In genomic region chr2:90977291-90977690, GRCm38 (mm10) we compare ENCODE assay signal across 24 mouse cellular contexts. TPM values are rescaled to one million over a fixed set of nuclear protein-coding genes. Genes with fewer than 3 reads are reported as not detected.
A peak's percentile ranks its signal among the peaks of the same experiment; 100 is the strongest.
DNase-seq lines count a peak whose midpoint lies in the region; ATAC-seq and TF ChIP-seq lines count a peak whose summit lies in the region.
"Had no signal": no experiment of that assay in that cellular context is flagged by ENCODE, and none has a peak within 500 bp of the region (broad histone marks: within the 10 kb centered on the region; RNA-seq: fewer than 3 reads in every experiment).

No protein-coding gene starts in this region.

- H3K4me2 ChIP-seq in stomach, postnatal 0 days (replicated peaks; ENCODE audit: low read depth) = no peak overlapping the region
- H3K4me2 ChIP-seq in midbrain, embryonic 16.5 days (ENCODE audit: low read length) = no peak overlapping the region
- H3K4me2 ChIP-seq: embryonic facial prominence, embryonic 12.5 days; hindbrain, embryonic 14.5 days; intestine, embryonic 15.5 days; liver, embryonic 15.5 days; midbrain, embryonic 15.5 days; neural tube, embryonic 13.5 days had no signal

- intact Hi-C loops in left cerebral cortex, adult 2 months (cut with DNase I) = no loop called here
- intact Hi-C loops in left cerebral cortex, postnatal 36 days (cut with DNase I) = no loop called here

- H3K9me3 ChIP-seq in stomach, postnatal 0 days (ENCODE audit: control insufficient read depth, low read length) = no peaks in the 10 kb centered on the region
- no peaks in the 10 kb centered on the region for H3K9me3 ChIP-seq in midbrain, embryonic 16.5 days (replicated peaks; ENCODE audit: control insufficient read depth, low read length, poor library complexity, severe bottlenecking)
- no peaks in the 10 kb centered on the region for H3K9me3 ChIP-seq in limb, embryonic 10.5 days (replicated peaks)
- H3K9me3 ChIP-seq: embryonic facial prominence, embryonic 12.5 days; intestine, embryonic 15.5 days; liver, embryonic 15.5 days; midbrain, embryonic 15.5 days; neural tube, embryonic 13.5 days had no signal

- H3K9ac ChIP-seq in stomach, postnatal 0 days (ENCODE audit: low read length) = no peak overlapping the region
- H3K9ac ChIP-seq in midbrain, embryonic 16.5 days (ENCODE audit: low read depth, low read length) = no peak overlapping the region
- H3K9ac ChIP-seq: embryonic facial prominence, embryonic 12.5 days; forebrain, postnatal 0 days; hindbrain, embryonic 14.5 days; intestine, embryonic 15.5 days; liver, embryonic 15.5 days; midbrain, embryonic 15.5 days; neural tube, embryonic 13.5 days had no signal

- DNase-seq in left cerebral cortex, adult 2 months (ENCODE audit: extremely low spot score in 1 of 2, low spot score in 2 of 2) = no peak
- DNase-seq in left cerebral cortex, postnatal 36 days (ENCODE audit: low spot score in 2 of 2) = no peak
- peak; percentile 95 for DNase-seq in brain, adult 2 months (ENCODE audit: low read depth, low spot score)
- peak; percentile 78 for DNase-seq in cerebellum, adult 9-10 months
- no peak for DNase-seq in stomach, postnatal 0 days (ENCODE audit: low spot score)
- no peak for DNase-seq in lung, adult 18-20 months
- DNase-seq in limb, embryonic 10.5 days (ENCODE audit: low spot score) = no peak
- DNase-seq: adrenal gland, postnatal 36 days; forebrain, postnatal 0 days; heart, postnatal 36 days; kidney, adult 8-10 months; kidney, postnatal 10 days; liver; lung, postnatal 4 days; right cerebral cortex, postnatal 4 days; thymus, postnatal 36 days had no signal

- 0 out of 2 replicates have a peak overlapping the region, but pooled peaks have one; percentile 38 for H3K27ac ChIP-seq in left cerebral cortex, adult 2 months
- 0 out of 2 replicates have a peak overlapping the region, but pooled peaks have one; percentile 1 for H3K27ac ChIP-seq in stomach, postnatal 0 days (replicated peaks)
- H3K27ac ChIP-seq in midbrain, embryonic 16.5 days (ENCODE audit: low read length) = no peak overlapping the region
- no peak overlapping the region for H3K27ac ChIP-seq in limb, embryonic 10.5 days
- H3K27ac ChIP-seq: embryonic facial prominence, embryonic 12.5 days; hindbrain, embryonic 14.5 days; intestine, embryonic 15.5 days; liver, embryonic 15.5 days; midbrain, embryonic 15.5 days; neural tube, embryonic 13.5 days had no signal

- TF ChIP-seq EP300 in stomach, postnatal 0 days (optimal IDR thresholded peaks at IDR 0.05) = no peak

- ATAC-seq in stomach, postnatal 0 days (ENCODE audit: low FRiP score, low TSS enrichment) = no peak
- no peak for ATAC-seq in midbrain, embryonic 16.5 days
- ATAC-seq: forebrain, postnatal 0 days; intestine, embryonic 15.5 days; midbrain, embryonic 15.5 days had no signal

- H3K4me1 ChIP-seq in stomach, postnatal 0 days (replicated peaks; ENCODE audit: control insufficient read depth, insufficient read depth) = no peaks in the 10 kb centered on the region
- no peaks in the 10 kb centered on the region for H3K4me1 ChIP-seq in midbrain, embryonic 16.5 days (ENCODE audit: control insufficient read depth, insufficient read depth, low read length)
- no peaks in the 10 kb centered on the region for H3K4me1 ChIP-seq in limb, embryonic 10.5 days
- H3K4me1 ChIP-seq: embryonic facial prominence, embryonic 12.5 days; intestine, embryonic 15.5 days; midbrain, embryonic 15.5 days; neural tube, embryonic 13.5 days had no signal

- TF ChIP-seq CTCF in left cerebral cortex, adult 2 months (IDR thresholded peaks at IDR 0.05) = no peak
- no peak for TF ChIP-seq CTCF in stomach, postnatal 0 days (IDR thresholded peaks at IDR 0.05; ENCODE audit: low read depth)

- no peaks in the 10 kb centered on the region for H3K27me3 ChIP-seq in stomach, postnatal 0 days (ENCODE audit: control insufficient read depth, insufficient read depth, low read length)
- no peaks in the 10 kb centered on the region for H3K27me3 ChIP-seq in midbrain, embryonic 16.5 days (ENCODE audit: control insufficient read depth, insufficient read depth, low read depth, low read length)
- H3K27me3 ChIP-seq in limb, embryonic 10.5 days (ENCODE audit: low read depth, poor library complexity, severe bottlenecking) = no peaks in the 10 kb centered on the region
- H3K27me3 ChIP-seq: embryonic facial prominence, embryonic 12.5 days; intestine, embryonic 15.5 days; liver, embryonic 15.5 days; midbrain, embryonic 15.5 days; neural tube, embryonic 13.5 days had no signal

- H3K36me3 ChIP-seq in stomach, postnatal 0 days (ENCODE audit: control insufficient read depth, insufficient read depth, low read length) = no peaks in the 10 kb centered on the region; the same call in 1 of the 2 replicates
- H3K36me3 ChIP-seq in midbrain, embryonic 16.5 days (ENCODE audit: control insufficient read depth, insufficient read depth, low read length) = no peaks in the 10 kb centered on the region
- peaks cover 22% of the 10 kb centered on the region for H3K36me3 ChIP-seq in limb, embryonic 10.5 days
- H3K36me3 ChIP-seq: intestine, embryonic 15.5 days; midbrain, embryonic 15.5 days had no signal

- 72% methylated on average over 4 of the region's 4 CpGs for WGBS in stomach, postnatal 0 days
- 78% methylated on average over 4 of the region's 4 CpGs for WGBS in midbrain, embryonic 16.5 days
- WGBS in limb, embryonic 10.5 days = 87% methylated on average over 4 of the region's 4 CpGs

- H3K4me3 ChIP-seq in left cerebral cortex, adult 2 months = no peak overlapping the region
- H3K4me3 ChIP-seq in stomach, postnatal 0 days (ENCODE audit: low read depth, low read length) = no peak overlapping the region
- no peak overlapping the region for H3K4me3 ChIP-seq in midbrain, embryonic 16.5 days (ENCODE audit: low read depth, low read length)
- H3K4me3 ChIP-seq in limb, embryonic 10.5 days = no peak overlapping the region
- H3K4me3 ChIP-seq: embryonic facial prominence, embryonic 12.5 days; intestine, embryonic 15.5 days; liver, embryonic 15.5 days; midbrain, embryonic 15.5 days; myocyte; neural tube, embryonic 13.5 days had no signal

RNA-seq across cellular contexts. Expression of gene Celf1, which starts 37.1 kb away (rescaled TPM):
- 100 to 1,000 TPM; 146 to 149 TPM for total RNA-seq in left cerebral cortex, adult 2 months (2021)
- 100 to 1,000 TPM; 145 to 163 TPM for total RNA-seq in left cerebral cortex, postnatal 36 days (2021)
- 31.0 and 33.7 TPM in 2 replicates for polyA plus RNA-seq in stomach, postnatal 0 days (2015; fragmentation: Nextera tagmentation; extraction: Ambion mirVana)
- polyA plus RNA-seq in midbrain, embryonic 16.5 days (2015; fragmentation: Nextera tagmentation; extraction: Ambion mirVana) = 115 and 121 TPM in 2 replicates
- 139 and 150 TPM in 2 replicates for polyA plus RNA-seq in limb, embryonic 10.5 days (2016; fragmentation: Nextera tagmentation; extraction: Ambion mirVana)

RNA-seq across cellular contexts. Expression of gene Rapsn, which starts 58.1 kb away (rescaled TPM):
- total RNA-seq in left cerebral cortex, adult 2 months (2021) = under 1 TPM; 0.44 to 0.57 TPM
- total RNA-seq in left cerebral cortex, postnatal 36 days (2021) = under 1 TPM; 0.47 to 0.54 TPM
- 1.3 and 1.8 TPM in 2 replicates for polyA plus RNA-seq in stomach, postnatal 0 days (2015; fragmentation: Nextera tagmentation; extraction: Ambion mirVana)
- polyA plus RNA-seq in midbrain, embryonic 16.5 days (2015; fragmentation: Nextera tagmentation; extraction: Ambion mirVana) = 0.42 and 0.64 TPM in 2 replicates
- 0.30 and 1.4 TPM in 2 replicates for polyA plus RNA-seq in limb, embryonic 10.5 days (2016; fragmentation: Nextera tagmentation; extraction: Ambion mirVana)

Comparison
In these comparisons a context has a peak if more than half of its experiments do, and no peak if none do; other contexts are left out.
1. DNase-seq: peak in brain, adult 2 months (single experiment) and cerebellum, adult 9-10 months (single experiment); none in left cerebral cortex, adult 2 months (0 of 2), left cerebral cortex, postnatal 36 days (0 of 2), stomach, postnatal 0 days (single experiment), lung, adult 18-20 months (0 of 2) and limb, embryonic 10.5 days (single experiment).
2. H3K27ac ChIP-seq: peak in left cerebral cortex, adult 2 months (single experiment) and stomach, postnatal 0 days (single experiment); none in midbrain, embryonic 16.5 days (single experiment) and limb, embryonic 10.5 days (single experiment).